Mouse (Mus musculus): ENCODE data around the gene Gpatch1. TPM values are rescaled to one million over a fixed set of nuclear protein-coding genes. Genes with fewer than 3 reads are reported as not detected.

Gene Gpatch1
- polyA plus RNA-seq (2015; fragmentation: Nextera tagmentation; extraction: Ambion mirVana), result 19.6 and 19.9 TPM in 2 replicates

DNA sequence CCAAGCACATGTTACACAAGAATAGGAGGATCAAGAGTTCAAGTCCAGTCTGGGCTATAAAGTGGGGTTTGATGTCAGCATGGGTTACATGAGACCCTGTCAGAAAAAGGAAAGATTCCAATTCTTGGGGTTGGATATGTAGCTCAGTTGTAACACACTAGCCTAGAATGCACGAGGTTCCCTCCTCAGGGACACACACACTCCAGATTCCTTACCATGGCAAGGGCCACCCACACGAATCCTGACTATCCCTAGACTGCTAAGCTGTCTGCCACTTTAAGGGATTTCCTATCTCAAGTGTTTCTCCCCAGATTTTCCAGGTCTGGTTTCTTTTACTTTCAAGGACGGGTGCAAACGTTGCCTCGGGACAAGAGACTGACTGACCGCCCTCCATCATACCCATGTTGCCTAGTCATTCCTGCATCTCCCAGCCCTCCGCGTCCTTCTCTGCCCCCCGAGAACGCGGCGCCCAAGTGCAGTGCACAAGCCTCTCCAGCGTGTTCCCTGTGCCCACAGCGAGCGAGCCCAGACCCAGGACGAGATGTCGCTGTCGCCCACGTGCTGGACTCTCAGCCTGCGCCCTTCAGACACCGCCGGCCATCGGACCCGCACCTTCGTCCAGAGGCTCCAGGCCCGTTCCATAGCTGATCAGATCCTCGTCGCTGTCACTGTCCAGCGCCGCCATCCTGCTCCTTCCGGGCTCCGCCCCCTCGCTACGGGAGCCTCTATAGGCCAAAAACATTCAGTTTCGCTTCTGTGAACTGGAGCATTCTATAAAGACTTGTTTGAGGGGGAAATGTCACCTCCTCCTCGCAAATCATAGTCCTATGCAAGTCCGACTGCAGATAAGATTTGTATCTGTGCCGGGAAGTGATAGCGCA is at the start of gene Gpatch1:
Gene Gpatch1, minus strand, starts transcription at position 712 of the 881 bp plus-strand sequence.
- WGBS, result 1% methylated on average over 39 of the region's 39 CpGs
- peak within 1 kb of the TSS; percentile 23; the same call in 1 of the 2 replicates for H3K27ac ChIP-seq (ENCODE audit: low read length)
- peak within 1 kb of the TSS; percentile 62 for H3K4me2 ChIP-seq (replicated peaks; ENCODE audit: low read depth, low read length)
- peak within 1 kb of the TSS; percentile 81 for H3K9ac ChIP-seq (replicated peaks; ENCODE audit: low read length)
- peaks cover 13% of the 10 kb centered on the region for H3K4me1 ChIP-seq (ENCODE audit: insufficient read depth, low read length)
- ATAC-seq (ENCODE audit: low FRiP score, low TSS enrichment), result peak; percentile 86; the same call in 1 of the 2 replicates
- H3K27me3 ChIP-seq (ENCODE audit: insufficient read depth, low read length), result no peaks in the 10 kb centered on the region
- no peaks in the 10 kb centered on the region for H3K9me3 ChIP-seq (ENCODE audit: low read length)
- H3K36me3 ChIP-seq (ENCODE audit: insufficient read depth, low read length), result no peaks in the 10 kb centered on the region
- H3K4me3 ChIP-seq (ENCODE audit: low read length), result peak within 1 kb of the TSS; percentile 82

- H3K36me3 ChIP-seq (ENCODE audit: insufficient read depth, low read length), result peaks cover 5% of the 10 kb centered on the region
- H3K27ac ChIP-seq (ENCODE audit: low read length), result peak overlapping the region; percentile 90
- ATAC-seq (ENCODE audit: low FRiP score, low TSS enrichment), result peak; percentile 64
- WGBS, result 32% methylated on average over 12 of the region's 12 CpGs
- H3K4me2 ChIP-seq (replicated peaks; ENCODE audit: low read depth, low read length), result peak overlapping the region; percentile 8; the same call in 1 of the 2 replicates
- no peaks in the 10 kb centered on the region for H3K27me3 ChIP-seq (ENCODE audit: insufficient read depth, low read length)
- 0 out of 2 replicates have a peak, but pooled peaks cover 3% of the 10 kb centered on the region for H3K9me3 ChIP-seq (ENCODE audit: low read length)
- H3K9ac ChIP-seq (replicated peaks; ENCODE audit: low read length), result no peak overlapping the region
- no peak overlapping the region; the same call in 1 of the 2 replicates for H3K4me3 ChIP-seq (ENCODE audit: low read length)
- peaks cover 37% of the 10 kb centered on the region for H3K4me1 ChIP-seq (ENCODE audit: insufficient read depth, low read length)
Observed at GRCm38 (mm10) chr7:35365161-35365910, 47.1 kb upstream of the Gpatch1 start.

DNA sequence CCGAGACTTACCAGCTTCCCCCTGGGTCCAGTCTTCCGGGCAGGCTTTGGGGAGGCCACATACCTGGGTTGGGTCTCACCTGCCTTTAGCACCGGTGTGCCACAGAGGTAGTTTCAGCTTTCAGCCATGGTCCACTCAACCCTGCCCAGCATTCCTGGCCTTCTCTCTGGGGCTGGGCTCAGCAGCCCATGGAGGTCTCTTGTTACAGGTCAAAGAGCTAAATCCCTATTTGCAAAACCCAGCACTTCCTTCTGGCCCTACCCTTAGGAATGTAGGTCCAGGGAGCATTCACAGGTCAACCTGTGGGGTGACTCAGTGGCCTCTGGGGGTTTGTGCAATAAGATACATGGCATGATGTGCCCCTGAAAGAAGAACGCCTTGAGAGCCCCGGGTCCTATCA is 44.6 kb upstream of the Gpatch1 start:
- peak; percentile 85 for ATAC-seq (ENCODE audit: low FRiP score, low TSS enrichment)
- 33% methylated on average over 5 of the region's 5 CpGs for WGBS
- no peak overlapping the region for H3K9ac ChIP-seq (replicated peaks; ENCODE audit: low read length)
- peak overlapping the region; percentile 89 for H3K27ac ChIP-seq (ENCODE audit: low read length)
- H3K4me2 ChIP-seq (replicated peaks; ENCODE audit: low read depth, low read length), result no peak overlapping the region
- no peaks in the 10 kb centered on the region for H3K9me3 ChIP-seq (ENCODE audit: low read length)
- no peak overlapping the region for H3K4me3 ChIP-seq (ENCODE audit: low read length)
- H3K27me3 ChIP-seq (ENCODE audit: insufficient read depth, low read length), result no peaks in the 10 kb centered on the region
- peaks cover 5% of the 10 kb centered on the region for H3K36me3 ChIP-seq (ENCODE audit: insufficient read depth, low read length)
- H3K4me1 ChIP-seq (ENCODE audit: insufficient read depth, low read length), result peaks cover 41% of the 10 kb centered on the region

DNA sequence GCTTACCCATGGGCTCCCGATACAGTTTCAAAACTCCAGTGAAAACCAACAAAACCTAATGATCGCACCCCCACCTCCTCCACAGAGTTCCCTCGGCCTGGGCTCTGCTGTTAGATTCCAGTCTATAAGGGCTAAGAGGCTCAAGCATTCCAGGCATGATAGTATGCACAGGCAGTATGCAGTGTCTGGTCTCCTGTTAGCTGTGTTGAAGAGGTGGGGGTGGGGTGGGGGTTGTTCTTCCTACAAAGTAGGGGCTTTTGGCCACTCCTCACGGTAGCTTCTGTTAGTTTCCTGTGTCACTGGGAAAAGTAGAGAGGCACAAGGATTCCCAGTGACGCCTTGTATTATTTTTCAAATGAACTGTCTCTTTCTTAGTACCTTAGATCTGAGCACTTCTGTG is 44.0 kb upstream of the Gpatch1 start:
- no peaks in the 10 kb centered on the region for H3K9me3 ChIP-seq (ENCODE audit: low read length)
- peaks cover 5% of the 10 kb centered on the region for H3K36me3 ChIP-seq (ENCODE audit: insufficient read depth, low read length)
- no peak for ATAC-seq (ENCODE audit: low FRiP score, low TSS enrichment)
- H3K4me2 ChIP-seq (replicated peaks; ENCODE audit: low read depth, low read length), result no peak overlapping the region
- H3K27me3 ChIP-seq (ENCODE audit: insufficient read depth, low read length), result no peaks in the 10 kb centered on the region
- no peak overlapping the region for H3K4me3 ChIP-seq (ENCODE audit: low read length)
- peak overlapping the region; percentile 89 for H3K27ac ChIP-seq (ENCODE audit: low read length)
- H3K4me1 ChIP-seq (ENCODE audit: insufficient read depth, low read length), result peaks cover 41% of the 10 kb centered on the region
- 43% methylated on average over 5 of the region's 5 CpGs for WGBS
- no peak overlapping the region for H3K9ac ChIP-seq (replicated peaks; ENCODE audit: low read length)

GRCm38 (mm10) chr7:35357621-35358020 is 39.4 kb upstream of the Gpatch1 start:
- H3K4me1 ChIP-seq (ENCODE audit: insufficient read depth, low read length), result peaks cover 20% of the 10 kb centered on the region
- no peak overlapping the region for H3K9ac ChIP-seq (replicated peaks; ENCODE audit: low read length)
- peaks cover 3% of the 10 kb centered on the region; the same call in 1 of the 2 replicates for H3K36me3 ChIP-seq (ENCODE audit: insufficient read depth, low read length)
- H3K27ac ChIP-seq (ENCODE audit: low read length), result no peak overlapping the region
- H3K4me2 ChIP-seq (replicated peaks; ENCODE audit: low read depth, low read length), result no peak overlapping the region
- 83% methylated on average over 12 of the region's 12 CpGs for WGBS
- H3K9me3 ChIP-seq (ENCODE audit: low read length), result no peaks in the 10 kb centered on the region
- no peak overlapping the region for H3K4me3 ChIP-seq (ENCODE audit: low read length)
- no peak for ATAC-seq (ENCODE audit: low FRiP score, low TSS enrichment)
- H3K27me3 ChIP-seq (ENCODE audit: insufficient read depth, low read length), result no peaks in the 10 kb centered on the region

GRCm38 (mm10) chr7:35355303-35355872 is 37.1 kb upstream of the Gpatch1 start:
- no peak overlapping the region for H3K4me2 ChIP-seq (replicated peaks; ENCODE audit: low read depth, low read length)
- peaks cover 3% of the 10 kb centered on the region; the same call in 1 of the 2 replicates for H3K36me3 ChIP-seq (ENCODE audit: insufficient read depth, low read length)
- peak; percentile 53; the same call in 1 of the 2 replicates for ATAC-seq (ENCODE audit: low FRiP score, low TSS enrichment)
- H3K27ac ChIP-seq (ENCODE audit: low read length), result 0 out of 2 replicates have a peak overlapping the region, but pooled peaks have one; percentile 49
- 56% methylated on average over 5 of the region's 5 CpGs for WGBS
- no peaks in the 10 kb centered on the region for H3K27me3 ChIP-seq (ENCODE audit: insufficient read depth, low read length)
- no peak overlapping the region for H3K9ac ChIP-seq (replicated peaks; ENCODE audit: low read length)
- H3K9me3 ChIP-seq (ENCODE audit: low read length), result no peaks in the 10 kb centered on the region
- H3K4me1 ChIP-seq (ENCODE audit: insufficient read depth, low read length), result peaks cover 9% of the 10 kb centered on the region
- no peak overlapping the region for H3K4me3 ChIP-seq (ENCODE audit: low read length)

DNA sequence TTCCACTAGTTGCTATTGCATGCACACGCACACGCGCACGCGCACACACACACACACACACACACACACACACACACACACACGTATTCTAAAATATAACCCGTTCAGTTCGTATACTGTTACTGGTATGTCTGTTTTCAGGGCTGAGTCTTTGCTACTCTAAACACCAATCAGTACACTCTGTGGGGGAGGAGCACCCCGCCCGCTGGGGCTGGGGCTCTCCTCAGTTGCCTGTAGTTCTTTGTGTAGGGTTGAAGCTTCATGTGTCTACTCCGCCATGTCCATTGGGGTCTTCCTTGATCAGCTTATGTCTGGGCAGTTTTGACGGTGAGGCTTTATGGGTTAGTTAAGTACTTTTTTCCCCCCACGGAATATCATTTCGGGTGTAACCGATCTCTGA is 35.1 kb upstream of the Gpatch1 start:
- Histone ChIP-seq H3K9ac (replicated peaks; ENCODE audit: low read length) (no peak overlapping the region), H3K4me3 (ENCODE audit: low read length) (no peak overlapping the region), H3K4me2 (replicated peaks; ENCODE audit: low read depth, low read length) (no peak overlapping the region), H3K27ac (ENCODE audit: low read length) (no peak overlapping the region), H3K36me3 (ENCODE audit: insufficient read depth, low read length) (peaks cover 3% of the 10 kb centered on the region; the same call in 1 of the 2 replicates), H3K27me3 (ENCODE audit: insufficient read depth, low read length) (no peaks in the 10 kb centered on the region), H3K4me1 (ENCODE audit: insufficient read depth, low read length) (peaks cover 5% of the 10 kb centered on the region), H3K9me3 (ENCODE audit: low read length) (no peaks in the 10 kb centered on the region)
- WGBS, result 92% methylated on average over 15 of the region's 15 CpGs
- ATAC-seq (ENCODE audit: low FRiP score, low TSS enrichment), result no peak

DNA sequence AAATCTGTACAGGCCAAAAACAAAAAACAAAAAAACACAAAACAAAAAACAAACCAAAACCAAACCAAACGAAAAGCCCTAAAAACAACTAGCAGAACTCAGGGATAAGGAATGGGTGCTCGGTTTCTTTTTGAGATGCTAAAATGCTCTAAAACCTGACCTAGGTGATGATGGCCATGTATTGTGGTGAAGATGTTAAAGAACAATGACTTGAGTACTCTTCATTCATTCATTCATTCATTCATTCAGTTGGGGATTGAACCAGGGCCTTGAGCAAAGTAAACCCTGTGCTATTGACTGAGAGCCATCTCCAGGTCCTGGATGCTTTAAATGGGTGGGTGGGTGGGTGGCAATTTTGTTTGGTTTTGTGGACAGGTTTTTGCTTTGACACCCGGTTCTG is 32.9 kb upstream of the Gpatch1 start:
- Histone ChIP-seq H3K9ac (replicated peaks; ENCODE audit: low read length) (no peak overlapping the region), H3K36me3 (ENCODE audit: insufficient read depth, low read length) (peaks cover 3% of the 10 kb centered on the region; the same call in 1 of the 2 replicates), H3K27me3 (ENCODE audit: insufficient read depth, low read length) (no peaks in the 10 kb centered on the region), H3K27ac (ENCODE audit: low read length) (no peak overlapping the region), H3K4me1 (ENCODE audit: insufficient read depth, low read length) (peaks cover 13% of the 10 kb centered on the region), H3K4me3 (ENCODE audit: low read length) (no peak overlapping the region), H3K9me3 (ENCODE audit: low read length) (no peaks in the 10 kb centered on the region), H3K4me2 (replicated peaks; ENCODE audit: low read depth, low read length) (no peak overlapping the region)
- no peak for ATAC-seq (ENCODE audit: low FRiP score, low TSS enrichment)
- 85% methylated on average over 3 of the region's 3 CpGs for WGBS

DNA sequence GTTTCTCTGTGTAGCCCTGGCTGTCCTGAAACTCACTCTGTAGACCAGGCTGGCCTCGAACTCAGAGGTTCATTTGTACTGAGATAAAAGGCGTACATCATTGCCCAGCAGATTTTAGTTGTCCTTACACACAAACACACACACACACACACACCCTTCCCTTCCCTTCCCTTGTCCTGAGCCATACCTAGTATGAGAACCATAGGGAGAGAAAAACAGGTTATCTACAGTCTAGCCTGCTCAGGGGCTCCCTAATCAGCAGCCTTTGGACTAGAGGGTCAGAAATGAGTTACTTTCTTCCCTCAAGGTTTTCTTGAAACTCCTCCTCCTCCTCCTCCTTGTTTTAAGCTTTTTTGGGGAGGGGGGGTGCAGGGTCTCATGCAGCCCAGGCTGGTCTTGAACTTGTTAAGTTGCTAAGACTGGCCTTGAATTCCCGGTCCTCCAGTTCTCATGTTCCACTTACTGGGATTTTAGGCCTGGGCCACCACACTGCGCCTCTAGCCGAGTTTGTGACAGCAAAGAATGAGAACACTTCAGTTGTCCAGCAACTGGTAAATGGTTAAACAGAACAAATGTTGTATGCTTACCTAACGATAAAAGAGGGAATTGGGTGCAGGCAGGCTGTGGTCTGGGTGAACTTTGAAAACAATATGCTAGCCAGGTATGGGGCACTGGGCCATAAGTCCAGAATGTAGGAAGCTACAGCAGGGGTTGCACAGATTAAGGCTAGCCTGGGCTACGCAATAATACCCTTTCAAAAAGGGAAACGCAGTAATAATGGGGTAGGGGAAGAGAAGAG is 31.8 kb upstream of the Gpatch1 start:
- H3K4me3 ChIP-seq (ENCODE audit: low read length), result no peak overlapping the region
- H3K4me2 ChIP-seq (replicated peaks; ENCODE audit: low read depth, low read length), result no peak overlapping the region
- WGBS, result 83% methylated on average over 8 of the region's 8 CpGs
- H3K27me3 ChIP-seq (ENCODE audit: insufficient read depth, low read length), result no peaks in the 10 kb centered on the region
- H3K9ac ChIP-seq (replicated peaks; ENCODE audit: low read length), result no peak overlapping the region
- H3K9me3 ChIP-seq (ENCODE audit: low read length), result no peaks in the 10 kb centered on the region
- H3K4me1 ChIP-seq (ENCODE audit: insufficient read depth, low read length), result peaks cover 7% of the 10 kb centered on the region; the same call in 1 of the 2 replicates
- H3K27ac ChIP-seq (ENCODE audit: low read length), result 0 out of 2 replicates have a peak overlapping the region, but pooled peaks have one; percentile 23
- peaks cover 3% of the 10 kb centered on the region; the same call in 1 of the 2 replicates for H3K36me3 ChIP-seq (ENCODE audit: insufficient read depth, low read length)
- no peak for ATAC-seq (ENCODE audit: low FRiP score, low TSS enrichment)
